Mouse (Mus musculus) right cerebral cortex, adult 2 months (tissue): ENCODE measurements around the gene Hnrnpa3.
"Not testable (repeated sequence)": the region's sequence is repeated elsewhere in the genome, so short reads cannot be mapped to it uniquely, and the experiment has no call there.

Source experiments
- DNase-seq, 2 experiments: peaks; one replicate each; pipeline ENCODE4 v3.0.0; 2021 to 2022; ENCODE audit warnings: low spot score in 2 of 2

Hnrnpa3 gene

GRCm38 (mm10) chr2:75679947-75680346, 20.9 kb downstream of the Hnrnpa3 start:
- DNase-seq, result no peak

DNA sequence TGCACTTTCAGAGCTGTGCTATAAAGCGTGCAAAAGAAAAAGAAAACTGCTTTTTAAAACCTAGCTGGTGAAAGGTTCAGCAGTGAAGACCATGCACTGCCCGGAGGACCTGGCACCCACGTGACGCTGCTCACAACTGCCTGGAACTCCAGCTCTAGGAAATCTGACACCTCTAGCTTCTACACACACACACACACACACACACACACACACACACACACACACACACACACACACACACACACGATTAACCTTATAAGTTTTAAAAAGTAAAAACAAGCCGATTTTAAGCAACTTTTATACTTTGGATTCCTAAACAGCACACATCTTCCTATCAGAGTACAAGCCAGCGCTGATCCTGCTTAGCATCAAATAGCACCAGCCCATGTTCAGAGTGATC, 22.4 kb downstream of the Hnrnpa3 start:
- DNase-seq, result no peak

GRCm38 (mm10) chr2:75682978-75683709, 24.1 kb downstream of the Hnrnpa3 start:
- DNase-seq, result no peak

- DNase-seq, result no peak
These were observed 25.5 kb downstream of the Hnrnpa3 start for GRCm38 (mm10) chr2:75684526-75684925.

GRCm38 (mm10) chr2:75685458-75685861, 26.4 kb downstream of the Hnrnpa3 start:
- DNase-seq, result no peak

DNA sequence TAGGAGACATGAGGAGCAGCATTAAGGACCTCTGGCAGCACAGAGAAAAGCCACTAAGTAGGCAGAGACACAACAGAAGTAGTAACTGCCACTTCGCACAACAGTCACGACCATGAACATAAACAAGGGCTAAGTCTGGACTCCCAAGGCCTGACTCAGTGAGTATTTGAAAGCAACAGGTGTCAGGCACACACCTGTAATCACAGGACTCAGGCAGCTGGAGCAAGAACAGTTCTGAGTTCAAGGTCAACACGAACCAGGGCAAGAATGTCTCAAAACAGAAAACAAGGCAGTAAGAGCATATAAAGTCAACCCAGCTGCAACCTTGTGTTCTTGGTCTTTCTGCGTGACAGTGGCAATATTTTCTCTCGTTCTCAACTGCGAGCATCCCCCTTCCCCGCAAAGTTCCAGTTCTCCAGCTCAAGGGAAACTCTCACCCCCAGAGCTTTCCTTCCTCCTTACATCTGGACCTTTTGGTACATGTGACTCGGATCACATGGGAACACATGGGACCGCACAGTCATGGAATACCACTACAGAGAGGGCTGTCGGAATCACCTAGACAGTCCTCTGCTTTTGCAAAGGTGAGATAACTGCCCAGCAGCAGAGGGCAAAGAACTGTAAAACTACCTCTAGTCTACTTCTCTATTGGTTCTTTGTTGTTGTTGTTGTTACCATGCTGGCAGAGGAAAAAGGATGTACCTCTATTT, 28.1 kb downstream of the Hnrnpa3 start:
- DNase-seq, result no peak

- DNase-seq, result no peak
These were observed 29.8 kb downstream of the Hnrnpa3 start for GRCm38 (mm10) chr2:75688901-75689300.

- DNase-seq, result no peak
These were observed 30.6 kb downstream of the Hnrnpa3 start for GRCm38 (mm10) chr2:75689482-75690158.

GRCm38 (mm10) chr2:75690656-75691055, 31.6 kb downstream of the Hnrnpa3 start:
- no peak for DNase-seq

DNA sequence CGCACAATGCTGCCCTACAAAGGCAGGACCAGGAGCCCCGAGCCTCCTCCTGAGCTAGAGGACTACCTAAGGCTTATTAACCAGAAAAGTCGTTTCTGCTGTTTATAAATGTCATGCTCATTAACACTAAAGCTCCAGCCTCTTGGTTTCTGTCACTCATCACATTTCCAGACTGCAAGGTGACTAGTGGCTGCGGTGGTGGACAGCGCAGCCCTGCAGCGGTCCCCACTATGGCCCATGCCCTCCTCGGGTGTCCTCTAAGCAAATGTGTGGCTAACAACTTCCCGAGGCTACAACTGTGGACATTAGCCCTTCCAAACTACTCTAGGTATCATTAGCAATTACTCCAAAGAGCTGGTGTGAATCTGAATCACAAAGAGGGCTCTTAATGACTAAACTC, 32.3 kb downstream of the Hnrnpa3 start:
- DNase-seq, result no peak

DNA sequence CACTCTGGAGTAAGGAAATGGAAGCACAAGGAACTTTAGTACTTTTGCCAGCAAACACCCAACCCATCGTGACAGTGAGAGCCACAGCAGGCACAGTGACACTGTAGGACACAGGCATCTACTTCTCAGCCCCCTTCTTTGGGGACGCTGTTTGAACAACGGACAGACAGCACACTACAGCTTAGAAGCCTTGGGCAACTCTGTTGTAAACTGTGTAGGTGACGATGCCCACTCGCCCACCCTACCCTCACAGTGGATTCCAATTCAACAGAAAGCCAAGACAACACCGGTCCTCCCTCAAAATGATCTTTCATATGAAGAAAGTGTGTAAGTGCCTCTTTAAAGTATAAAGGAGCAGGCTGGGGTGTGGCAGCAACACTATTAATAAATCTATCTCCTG, 33.3 kb downstream of the Hnrnpa3 start:
- no peak for DNase-seq

DNA sequence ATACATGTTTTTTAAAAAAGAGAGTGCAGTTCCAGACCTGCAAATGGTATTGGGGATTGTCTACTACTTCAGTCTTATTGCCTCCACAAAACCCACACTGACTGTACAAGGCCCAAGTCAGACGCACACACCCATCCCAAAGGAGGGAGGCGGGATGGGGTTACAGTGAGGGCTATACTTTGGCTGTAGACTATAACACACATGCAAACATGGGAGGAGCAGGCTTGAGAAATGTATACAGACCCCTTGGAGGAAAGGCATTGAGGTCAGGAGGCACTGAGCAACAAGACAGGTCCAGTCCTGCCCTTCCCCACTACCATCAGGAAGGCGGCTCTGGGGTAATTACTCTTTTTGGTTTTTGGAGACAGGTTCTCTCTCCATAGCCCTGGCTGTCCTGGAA, 35.9 kb downstream of the Hnrnpa3 start:
- not testable (repeated sequence) for DNase-seq

- DNase-seq, result no peak
These were observed 36.8 kb downstream of the Hnrnpa3 start for GRCm38 (mm10) chr2:75695676-75696350.

GRCm38 (mm10) chr2:75696371-75696770, 37.3 kb downstream of the Hnrnpa3 start:
- no peak for DNase-seq

DNA sequence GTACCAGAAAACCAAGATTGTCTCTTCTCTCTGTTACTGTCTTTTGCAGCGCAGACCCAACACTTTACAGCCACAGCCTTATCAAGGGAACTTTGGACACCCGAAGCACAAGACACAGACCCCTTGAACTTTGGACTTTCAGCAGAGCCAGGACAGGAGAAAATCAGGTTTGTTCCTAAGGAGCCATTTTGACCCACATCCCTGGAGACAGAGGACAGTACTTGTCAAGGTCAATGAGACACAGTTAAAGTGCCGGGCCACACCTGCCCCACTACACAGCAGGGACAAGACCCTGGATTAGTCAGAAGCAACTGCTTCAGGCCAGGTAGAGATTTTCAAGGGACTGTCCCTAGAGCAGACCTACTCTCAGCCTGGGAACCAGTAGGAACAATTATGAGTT, 38.2 kb downstream of the Hnrnpa3 start:
- DNase-seq, result no peak

DNA sequence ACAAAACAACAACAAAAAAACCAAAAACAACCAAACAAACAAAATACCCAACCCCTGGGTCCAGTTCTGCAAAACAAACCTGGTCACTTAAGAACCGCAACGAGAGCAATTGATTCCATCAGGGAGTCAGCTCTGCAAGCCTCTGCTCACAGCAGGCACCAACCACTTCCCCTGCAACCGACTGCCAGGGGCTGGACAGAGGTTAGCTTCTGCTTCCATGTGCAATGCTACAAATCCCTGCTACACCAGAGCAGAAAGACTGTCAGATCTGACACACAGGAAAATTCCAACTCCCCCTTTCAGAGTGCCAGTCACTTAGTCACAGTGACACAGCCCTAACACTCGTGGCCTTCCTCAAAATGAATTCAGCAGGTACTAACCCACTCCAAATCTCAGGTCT, 38.9 kb downstream of the Hnrnpa3 start:
- no peak for DNase-seq

DNA sequence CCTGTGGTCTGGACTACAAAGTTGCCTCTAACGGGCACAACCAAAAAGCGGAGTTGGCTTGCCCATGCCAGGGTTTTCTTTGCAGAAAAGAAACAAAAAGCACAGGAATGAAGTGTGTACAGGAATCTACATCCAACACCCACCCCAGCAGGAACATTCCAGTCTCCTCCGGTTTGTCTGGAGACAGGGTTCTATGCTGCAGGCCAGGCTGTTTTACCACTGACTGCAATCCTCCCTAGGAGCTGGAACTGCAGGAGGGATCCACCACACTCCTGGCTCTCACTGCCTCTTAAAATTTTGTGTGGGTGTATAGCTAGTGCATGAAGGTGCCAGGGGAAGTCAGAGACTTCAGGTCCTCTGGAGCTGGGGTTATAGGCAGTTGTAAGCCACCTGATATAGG, 39.8 kb downstream of the Hnrnpa3 start:
- no peak for DNase-seq

DNA sequence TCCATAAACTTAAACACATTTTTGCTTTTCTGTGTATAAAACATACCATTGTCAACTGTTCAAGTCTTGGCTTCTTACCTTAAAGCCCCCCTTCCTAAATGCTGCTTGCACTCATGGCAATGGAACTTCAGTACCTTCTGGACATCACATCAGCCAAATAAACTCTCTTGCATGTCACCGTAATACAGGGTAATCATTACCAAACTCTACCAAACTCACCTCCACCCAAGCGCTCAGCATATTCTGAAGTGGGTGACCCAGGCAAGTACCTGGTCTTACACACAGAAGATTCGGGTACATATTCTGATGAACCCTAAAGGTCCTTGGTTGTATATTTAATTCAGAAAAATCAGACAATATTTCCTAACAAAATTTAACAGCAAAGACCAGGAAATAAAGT, 41.5 kb downstream of the Hnrnpa3 start:
- DNase-seq, result no peak

DNA sequence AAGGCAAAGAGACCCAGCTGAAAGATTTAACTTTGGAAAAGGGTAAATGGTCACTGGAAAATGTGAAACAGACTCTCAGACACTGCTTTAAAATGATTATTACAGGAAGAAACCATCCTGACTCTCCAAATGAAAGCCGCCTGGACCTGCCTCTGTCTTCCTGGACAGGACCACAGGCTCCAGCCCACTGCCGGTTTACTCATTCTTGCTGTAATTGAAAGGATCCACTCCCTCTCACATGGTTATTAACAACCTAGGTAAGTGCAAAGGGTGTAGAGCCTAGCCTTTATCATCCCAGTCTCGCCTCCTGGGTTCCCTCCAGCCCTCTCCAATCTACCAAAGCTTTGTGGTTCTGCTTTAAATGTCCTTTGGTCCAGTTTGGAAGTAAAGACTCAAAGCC, 42.1 kb downstream of the Hnrnpa3 start:
- DNase-seq, result no peak

DNA sequence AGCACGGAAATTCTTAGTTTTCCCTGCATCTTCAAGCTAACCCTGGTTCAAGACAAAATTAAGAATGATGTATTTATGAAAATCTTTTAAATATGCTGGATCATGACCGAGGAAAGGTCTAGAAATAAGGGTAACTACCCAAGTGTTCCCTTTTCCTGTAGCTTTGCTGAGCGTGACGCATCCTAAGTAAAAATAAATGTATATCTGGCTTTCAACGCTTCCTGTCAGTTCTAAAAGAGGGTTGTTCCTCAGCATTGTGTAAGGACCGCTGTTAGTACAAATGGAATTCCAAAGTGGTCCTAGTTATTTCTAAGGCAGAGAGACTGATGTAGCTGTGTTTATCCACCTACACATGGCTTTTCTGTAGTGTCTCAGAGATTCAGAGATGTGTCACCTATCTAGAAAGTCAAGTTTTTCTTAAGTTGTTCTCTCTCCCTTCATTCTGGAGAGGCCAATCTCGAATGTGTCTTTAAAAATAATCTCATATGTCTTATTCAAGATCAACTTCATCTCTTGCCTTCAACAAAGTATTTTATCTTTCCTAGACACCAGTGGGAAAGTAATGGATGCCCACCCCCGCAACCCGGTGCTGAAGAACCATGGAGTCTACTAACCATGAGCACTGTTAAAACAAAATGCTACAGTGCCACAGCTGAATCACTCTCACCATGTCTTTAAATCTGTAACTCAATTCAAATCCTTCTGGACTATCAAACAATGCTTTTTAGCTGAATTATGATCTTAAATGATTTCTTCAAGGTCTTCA, 42.9 kb downstream of the Hnrnpa3 start:
- no peak for DNase-seq

DNA sequence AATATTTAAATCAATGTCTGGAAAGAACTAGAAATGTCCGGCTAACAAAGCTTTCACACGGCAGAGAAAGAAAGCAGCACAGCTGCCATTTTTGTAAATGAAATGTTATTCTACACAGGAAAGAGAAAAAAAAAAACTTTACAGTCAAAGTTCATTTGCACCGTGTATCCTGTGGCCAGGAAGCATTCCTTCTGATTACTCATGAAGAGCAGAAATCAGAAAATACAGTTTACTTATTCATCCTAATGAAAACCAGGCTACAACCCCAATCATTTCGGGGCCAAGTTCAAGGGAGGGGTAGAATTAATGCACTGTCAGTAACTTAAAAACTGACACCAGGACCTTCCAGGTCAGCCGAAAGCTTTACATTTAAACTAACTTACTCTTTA, 43.5 kb downstream of the Hnrnpa3 start:
- no peak for DNase-seq
